Mouse (Mus musculus): ENCODE data around the gene Cd80.

Cd80 gene

GRCm38 (mm10) chr16:38536544-38537146 is 81.3 kb downstream of the Cd80 start:
- peak; percentile 60 to 65 for DNase-seq

- no peak for DNase-seq
Observed at GRCm38 (mm10) chr16:38538716-38539380, 83.5 kb downstream of the Cd80 start.

All from cerebellum, adult 18-20 months (tissue).